21 mouse cellular contexts compared by ENCODE assay signal in the genomic region with DNA sequence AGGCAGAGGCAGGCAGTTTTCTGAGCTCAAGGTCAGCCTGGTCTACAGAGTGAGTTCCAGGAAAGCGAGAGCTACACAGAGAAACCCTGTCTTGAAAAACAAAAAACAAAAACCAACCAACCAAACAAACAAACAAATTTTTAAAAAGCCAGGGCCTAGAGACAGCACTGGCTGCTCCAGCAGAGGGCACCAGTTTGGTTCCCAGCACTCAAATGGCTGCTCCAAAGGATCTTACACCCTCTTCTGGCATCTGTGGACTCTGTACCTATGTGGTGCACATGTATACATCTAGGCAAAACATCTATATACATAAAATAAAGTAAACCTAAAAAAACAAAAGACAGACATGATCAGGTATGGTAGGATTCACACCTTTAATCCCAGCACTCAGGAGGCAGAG. TPM values are rescaled to one million over a fixed set of nuclear protein-coding genes. Genes with fewer than 3 reads are reported as not detected.
DNase-seq lines count a peak whose midpoint lies in the region; ATAC-seq and TF ChIP-seq lines count a peak whose summit lies in the region.
"Had no signal": no experiment of that assay in that cellular context is flagged by ENCODE, and none has a peak within 500 bp of the region (broad histone marks: within the 10 kb centered on the region; RNA-seq: fewer than 3 reads in every experiment).

No protein-coding gene starts in this region.

- TF ChIP-seq POLR2A in cortical plate, adult 2 months (IDR thresholded peaks at IDR 0.05; ENCODE audit: extremely low read depth, insufficient read depth, low read length), result no peak

- intact Hi-C loops in left cerebral cortex, adult 2 months (cut with DNase I), result no loop called here
- intact Hi-C loops in left cerebral cortex, postnatal 25 days (cut with DNase I), result no loop called here

- 0 out of 2 replicates have a peak, but pooled peaks have one; percentile 7 for TF ChIP-seq CTCF in forebrain, postnatal 0 days (IDR thresholded peaks at IDR 0.05; ENCODE audit: low read depth)
- peak; percentile 38 for TF ChIP-seq CTCF in left cerebral cortex, adult 2 months (IDR thresholded peaks at IDR 0.05)
- peak; percentile 23 for TF ChIP-seq CTCF in E14TG2a.4 (conservative IDR thresholded peaks at IDR 0.05; ENCODE audit: low read length)
- peak; percentile 12; the same call in 1 of the 2 replicates for TF ChIP-seq CTCF in cortical plate, adult 2 months (IDR thresholded peaks at IDR 0.05; ENCODE audit: extremely low read depth, insufficient read depth, low read length)

- WGBS in forebrain, postnatal 0 days, result 88% methylated on average over 1 of the region's 1 CpGs
- 81% methylated on average over 1 of the region's 1 CpGs for WGBS in forebrain, embryonic 14.5 days

- no peak overlapping the region for H3K27ac ChIP-seq in forebrain, postnatal 0 days (ENCODE audit: low read depth, low read length)
- H3K27ac ChIP-seq in forebrain, embryonic 14.5 days (ENCODE audit: low read depth, low read length), result no peak overlapping the region
- H3K27ac ChIP-seq in left cerebral cortex, adult 2 months, result no peak overlapping the region
- H3K27ac ChIP-seq in cortical plate, adult 2 months (ENCODE audit: insufficient read depth, low read length), result no peak overlapping the region
- H3K27ac ChIP-seq: forebrain, embryonic 12.5 days; heart, embryonic 15.5 days; kidney, embryonic 15.5 days; stomach, embryonic 15.5 days had no signal

- DNase-seq in forebrain, postnatal 0 days, result no peak
- DNase-seq in forebrain, embryonic 14.5 days (ENCODE audit: low spot score), result no peak
- no peak for DNase-seq in left cerebral cortex, adult 2 months (ENCODE audit: extremely low spot score in 1 of 2, low spot score in 2 of 2)
- no peak for DNase-seq in left cerebral cortex, postnatal 25 days (ENCODE audit: low spot score in 2 of 2)
- DNase-seq in embryo, embryonic 10.5 days (ENCODE audit: low spot score), result no peak
- no peak for DNase-seq in cerebellum, adult 9-11 months
- DNase-seq: adrenal gland, adult 8-10 months; cerebellum, adult 11 months; cerebellum, postnatal 36 days; gastrocnemius, postnatal 25 days; lung, adult 18-20 months; lung, postnatal 36 days; thymus, adult 2 months had no signal

- H3K27me3 ChIP-seq in forebrain, postnatal 0 days (ENCODE audit: insufficient read depth, low read length), result no peaks in the 10 kb centered on the region
- no peaks in the 10 kb centered on the region for H3K27me3 ChIP-seq in forebrain, embryonic 14.5 days (replicated peaks; ENCODE audit: control insufficient read depth, insufficient read depth, low read length)
- H3K27me3 ChIP-seq in E14TG2a.4 (ENCODE audit: insufficient read depth, low read length), result peaks cover 5% of the 10 kb centered on the region; the same call in 1 of the 2 replicates
- H3K27me3 ChIP-seq: forebrain, embryonic 12.5 days; heart, embryonic 15.5 days; kidney, embryonic 15.5 days; stomach, embryonic 15.5 days had no signal

- H3K9ac ChIP-seq in forebrain, postnatal 0 days, result no peak overlapping the region
- no peak overlapping the region for H3K9ac ChIP-seq in forebrain, embryonic 14.5 days (ENCODE audit: low read length)
- H3K9ac ChIP-seq: forebrain, embryonic 12.5 days; heart, embryonic 15.5 days; kidney, embryonic 15.5 days; stomach, embryonic 15.5 days had no signal

- no peak overlapping the region for H3K4me2 ChIP-seq in forebrain, postnatal 0 days (ENCODE audit: low read depth)
- H3K4me2 ChIP-seq in forebrain, embryonic 14.5 days (ENCODE audit: low read length), result no peak overlapping the region
- H3K4me2 ChIP-seq: forebrain, embryonic 12.5 days; heart, embryonic 15.5 days; kidney, embryonic 15.5 days; stomach, embryonic 15.5 days had no signal

- H3K4me3 ChIP-seq in forebrain, postnatal 0 days (ENCODE audit: low read depth, low read length), result no peak overlapping the region
- H3K4me3 ChIP-seq in forebrain, embryonic 14.5 days (ENCODE audit: low read depth, low read length), result no peak overlapping the region
- H3K4me3 ChIP-seq in left cerebral cortex, adult 2 months, result no peak overlapping the region
- no peak overlapping the region for H3K4me3 ChIP-seq in E14TG2a.4 (replicated peaks; ENCODE audit: low read length)
- H3K4me3 ChIP-seq in cortical plate, adult 2 months (ENCODE audit: insufficient read depth, low read length), result no peak overlapping the region
- H3K4me3 ChIP-seq: forebrain, embryonic 12.5 days; heart, embryonic 15.5 days; kidney, embryonic 15.5 days; stomach, embryonic 15.5 days had no signal

- H3K4me1 ChIP-seq in forebrain, postnatal 0 days (ENCODE audit: insufficient read depth), result no peaks in the 10 kb centered on the region
- H3K4me1 ChIP-seq in forebrain, embryonic 14.5 days (ENCODE audit: control insufficient read depth, insufficient read depth, low read length), result no peaks in the 10 kb centered on the region
- peaks cover 47% of the 10 kb centered on the region for H3K4me1 ChIP-seq in E14TG2a.4 (replicated peaks; ENCODE audit: low read depth, low read length)
- no peaks in the 10 kb centered on the region for H3K4me1 ChIP-seq in cortical plate, adult 2 months (ENCODE audit: control insufficient read depth, insufficient read depth, low read length)
- H3K4me1 ChIP-seq: forebrain, embryonic 12.5 days; heart, embryonic 15.5 days; kidney, embryonic 15.5 days; stomach, embryonic 15.5 days had no signal

- H3K9me3 ChIP-seq in forebrain, postnatal 0 days (ENCODE audit: low read length), result no peaks in the 10 kb centered on the region
- H3K9me3 ChIP-seq in forebrain, embryonic 14.5 days (replicated peaks; ENCODE audit: control insufficient read depth, low read length), result no peaks in the 10 kb centered on the region
- peaks cover 11% of the 10 kb centered on the region for H3K9me3 ChIP-seq in E14TG2a.4 (ENCODE audit: low read length)
- H3K9me3 ChIP-seq: forebrain, embryonic 12.5 days; heart, embryonic 15.5 days; kidney, embryonic 15.5 days; stomach, embryonic 15.5 days had no signal

- no peaks in the 10 kb centered on the region for H3K36me3 ChIP-seq in forebrain, postnatal 0 days (ENCODE audit: insufficient read depth)
- H3K36me3 ChIP-seq in forebrain, embryonic 14.5 days (ENCODE audit: control insufficient read depth, insufficient read depth, low read length), result no peaks in the 10 kb centered on the region
- H3K36me3 ChIP-seq in E14TG2a.4 (ENCODE audit: insufficient read depth, low read length), result no peaks in the 10 kb centered on the region
- H3K36me3 ChIP-seq: forebrain, embryonic 12.5 days; heart, embryonic 15.5 days; kidney, embryonic 15.5 days; stomach, embryonic 15.5 days had no signal

- ATAC-seq in forebrain, postnatal 0 days, result no peak
- ATAC-seq in forebrain, embryonic 14.5 days, result no peak
- ATAC-seq: CD4-positive, CD25-positive, alpha-beta regulatory T cell, adult 4 months had no signal

RNA-seq across cellular contexts. Expression of a gene that starts 26.3 kb away (rescaled TPM):
- total RNA-seq in forebrain, postnatal 0 days (2014; rRNA removed), result 24.4 and 25.5 TPM in 2 replicates
- 1.1 and 1.9 TPM in 2 replicates for polyA plus RNA-seq in forebrain, postnatal 0 days (2015; fragmentation: Nextera tagmentation; extraction: Ambion mirVana)
- 0.81 and 1.3 TPM in 2 replicates for polyA plus RNA-seq in forebrain, embryonic 14.5 days (2014; fragmentation: Nextera tagmentation; extraction: Ambion mirVana)
- 10 to 100 TPM; 46.1 to 46.9 TPM for total RNA-seq in left cerebral cortex, adult 2 months (2021)
- total RNA-seq in left cerebral cortex, postnatal 25 days (2021), result 10 to 100 TPM; 43.7 to 49.4 TPM
- polyA plus RNA-seq in cortical plate, adult 2 months (2012; rRNA removed), result 17.7 and 19.2 TPM in 2 replicates
- polyA plus RNA-seq: embryonic facial prominence, embryonic 11.5 days had no signal

RNA-seq across cellular contexts. Expression of a gene that starts 50.3 kb away (rescaled TPM):
- 219 and 237 TPM in 2 replicates for total RNA-seq in forebrain, postnatal 0 days (2014; rRNA removed)
- 289 and 331 TPM in 2 replicates for polyA plus RNA-seq in forebrain, postnatal 0 days (2015; fragmentation: Nextera tagmentation; extraction: Ambion mirVana)
- 230 and 253 TPM in 2 replicates for polyA plus RNA-seq in forebrain, embryonic 14.5 days (2014; fragmentation: Nextera tagmentation; extraction: Ambion mirVana)
- total RNA-seq in left cerebral cortex, adult 2 months (2021), result 100 to 1,000 TPM; 148 to 162 TPM
- total RNA-seq in left cerebral cortex, postnatal 25 days (2021), result 100 to 1,000 TPM; 139 to 142 TPM
- 114 TPM in 2 replicates for polyA plus RNA-seq in cortical plate, adult 2 months (2012; rRNA removed)
